8 mouse cellular contexts compared by ENCODE assay signal in the genomic region with DNA sequence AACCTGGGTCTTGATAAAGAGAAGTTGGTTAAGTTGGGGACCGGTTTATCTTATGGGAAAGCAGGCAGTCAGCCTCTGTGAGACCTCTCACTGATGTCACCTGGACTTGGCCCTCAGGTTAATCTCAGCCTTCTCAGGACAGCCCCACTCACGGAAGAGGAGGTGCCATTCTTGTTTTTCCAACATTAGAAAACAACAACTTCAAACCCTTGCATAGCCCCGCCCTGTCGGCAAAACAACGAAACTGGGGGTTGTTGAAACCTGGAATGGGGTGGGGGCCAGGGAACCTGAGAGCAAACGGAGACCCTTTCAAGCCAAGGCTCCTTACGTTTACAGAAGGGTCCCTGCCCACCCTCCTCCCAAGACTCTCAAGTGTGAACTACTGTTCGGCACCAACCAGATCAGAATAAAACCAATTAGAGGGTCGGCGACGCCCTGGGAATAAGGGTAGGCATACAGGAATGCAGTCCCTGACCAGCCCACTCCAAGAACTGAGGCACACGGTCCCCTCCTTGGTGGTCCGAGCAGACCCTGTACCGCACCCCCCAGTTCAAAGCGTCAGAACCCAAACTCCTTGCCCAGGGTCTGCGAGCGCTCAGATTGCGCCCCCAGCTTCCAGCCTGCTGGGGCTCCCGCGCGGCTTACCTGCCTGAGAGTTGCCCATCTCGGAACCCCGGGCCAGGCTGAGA. TPM values are rescaled to one million over a fixed set of nuclear protein-coding genes. Genes with fewer than 3 reads are reported as not detected.
DNase-seq lines count a peak whose midpoint lies in the region; ATAC-seq and TF ChIP-seq lines count a peak whose summit lies in the region.

No protein-coding gene starts in this region.

- DNase-seq in heart, adult 8-10 months (ENCODE audit: low spot score) = no peak
- DNase-seq in spleen, postnatal 14 days (ENCODE audit: low spot score in 2 of 2) = no peak
- no peak for DNase-seq in spleen, adult 12 weeks (ENCODE audit: low spot score)

- peak overlapping the region; percentile 99 for H3K4me2 ChIP-seq in heart, embryonic 16.5 days (ENCODE audit: low read depth, low read length)
- H3K4me2 ChIP-seq in kidney, embryonic 16.5 days (replicated peaks; ENCODE audit: low read depth, low read length) = peak overlapping the region; percentile 94
- peak overlapping the region; percentile 93 for H3K4me2 ChIP-seq in midbrain, embryonic 13.5 days (replicated peaks)

- 4% methylated on average over 23 of the region's 23 CpGs for WGBS in heart, embryonic 16.5 days
- WGBS in kidney, embryonic 16.5 days = 2% methylated on average over 23 of the region's 23 CpGs
- 2% methylated on average over 23 of the region's 23 CpGs for WGBS in midbrain, embryonic 13.5 days

- TF ChIP-seq CTCF in embryonic fibroblast, embryonic 13.5 days (IDR thresholded peaks at IDR 0.05; ENCODE audit: borderline replicate concordance, insufficient read depth, low read length) = no peak

- peaks cover 7% of the 10 kb centered on the region; the same call in 1 of the 2 replicates for H3K27me3 ChIP-seq in heart, embryonic 16.5 days (ENCODE audit: control insufficient read depth, insufficient read depth, low read length)
- H3K27me3 ChIP-seq in kidney, embryonic 16.5 days (ENCODE audit: insufficient read depth, low read length) = peaks cover 19% of the 10 kb centered on the region
- peaks cover 69% of the 10 kb centered on the region for H3K27me3 ChIP-seq in midbrain, embryonic 13.5 days

- TF ChIP-seq POLR2A in embryonic fibroblast, embryonic 13.5 days (IDR thresholded peaks at IDR 0.05; ENCODE audit: low read depth, low read length) = no peak

- H3K27ac ChIP-seq in heart, embryonic 16.5 days (ENCODE audit: low read length) = no peak overlapping the region
- H3K27ac ChIP-seq in embryonic fibroblast, embryonic 13.5 days (ENCODE audit: insufficient read depth, low read length) = no peak overlapping the region
- H3K27ac ChIP-seq in kidney, embryonic 16.5 days (ENCODE audit: low read length) = peak overlapping the region; percentile 94
- H3K27ac ChIP-seq in midbrain, embryonic 13.5 days = no peak overlapping the region

- H3K36me3 ChIP-seq in heart, embryonic 16.5 days (ENCODE audit: control insufficient read depth, insufficient read depth) = no peaks in the 10 kb centered on the region
- no peaks in the 10 kb centered on the region for H3K36me3 ChIP-seq in kidney, embryonic 16.5 days (ENCODE audit: insufficient read depth, low read length)
- H3K36me3 ChIP-seq in midbrain, embryonic 13.5 days = no peaks in the 10 kb centered on the region

- H3K4me3 ChIP-seq in heart, embryonic 16.5 days (ENCODE audit: low read length) = peak overlapping the region; percentile 76
- peak overlapping the region; percentile 73 for H3K4me3 ChIP-seq in embryonic fibroblast, embryonic 13.5 days (ENCODE audit: insufficient read depth, low read length)
- H3K4me3 ChIP-seq in kidney, embryonic 16.5 days (ENCODE audit: low read length) = peak overlapping the region; percentile 69
- peak overlapping the region; percentile 62 for H3K4me3 ChIP-seq in midbrain, embryonic 13.5 days (replicated peaks)

- no peaks in the 10 kb centered on the region for H3K9me3 ChIP-seq in heart, embryonic 16.5 days (replicated peaks; ENCODE audit: control insufficient read depth, low read length)
- H3K9me3 ChIP-seq in kidney, embryonic 16.5 days (ENCODE audit: low read length) = no peaks in the 10 kb centered on the region
- no peaks in the 10 kb centered on the region for H3K9me3 ChIP-seq in midbrain, embryonic 13.5 days

- peak; percentile 3; the same call in 1 of the 2 replicates for ATAC-seq in heart, embryonic 16.5 days (replicated peaks; ENCODE audit: extremely low read depth, insufficient read depth, low FRiP score)
- peak; percentile 25; the same call in 1 of the 2 replicates for ATAC-seq in kidney, embryonic 16.5 days (ENCODE audit: low FRiP score, low TSS enrichment)
- ATAC-seq in midbrain, embryonic 13.5 days = peak; percentile 59; the same call in 1 of the 2 replicates
- no peak for ATAC-seq in megakaryocyte-erythroid progenitor cell, adult 5-6 weeks (replicated peaks; ENCODE audit: low FRiP score, low TSS enrichment, poor library complexity, severe bottlenecking)

- H3K9ac ChIP-seq in heart, embryonic 16.5 days (ENCODE audit: low read length) = peak overlapping the region; percentile 74
- peak overlapping the region; percentile 71 for H3K9ac ChIP-seq in kidney, embryonic 16.5 days (replicated peaks; ENCODE audit: low read length)
- peak overlapping the region; percentile 62; the same call in 1 of the 2 replicates for H3K9ac ChIP-seq in midbrain, embryonic 13.5 days (replicated peaks)

- H3K4me1 ChIP-seq in heart, embryonic 16.5 days (ENCODE audit: control insufficient read depth, insufficient read depth, low read length) = peaks cover 5% of the 10 kb centered on the region
- H3K4me1 ChIP-seq in embryonic fibroblast, embryonic 13.5 days (ENCODE audit: control insufficient read depth, insufficient read depth, low read length) = no peaks in the 10 kb centered on the region
- H3K4me1 ChIP-seq in kidney, embryonic 16.5 days (ENCODE audit: insufficient read depth, low read length) = peaks cover 15% of the 10 kb centered on the region
- peaks cover 18% of the 10 kb centered on the region for H3K4me1 ChIP-seq in midbrain, embryonic 13.5 days (replicated peaks)

RNA-seq across cellular contexts. Expression of a gene that starts 0.5 kb away (rescaled TPM):
- polyA plus RNA-seq in heart, embryonic 16.5 days (2015; fragmentation: Nextera tagmentation; extraction: Ambion mirVana) = 3.9 and 5.4 TPM in 2 replicates
- total RNA-seq in heart, adult 8-10 months (2022) = 1 to 10 TPM; 6.9 to 8.5 (median 7.9) TPM
- polyA plus RNA-seq in embryonic fibroblast, embryonic 13.5 days (2011; ENCODE audit: insufficient read length, low read depth, missing spikeins) = 0.13 and 0.70 TPM in 2 replicates
- polyA plus RNA-seq in kidney, embryonic 16.5 days (2015; fragmentation: Nextera tagmentation; extraction: Ambion mirVana) = 11.5 and 12.8 TPM in 2 replicates
- 0.13 and 0.19 TPM in 2 replicates for polyA plus RNA-seq in midbrain, embryonic 13.5 days (2015; fragmentation: Nextera tagmentation; extraction: Ambion mirVana)
- total RNA-seq in megakaryocyte-erythroid progenitor cell, adult 5-6 weeks (2014; fragmentation: Nextera tagmentation) = 1.9 and 3.2 TPM in 2 replicates
- total RNA-seq in megakaryocyte-erythroid progenitor cell, adult 5-6 weeks (2017) = 0.09 and 1.2 TPM in 2 replicates

RNA-seq across cellular contexts. Expression of a gene that starts 23.1 kb away (rescaled TPM):
- 125 and 150 TPM in 2 replicates for polyA plus RNA-seq in heart, embryonic 16.5 days (2015; fragmentation: Nextera tagmentation; extraction: Ambion mirVana)
- 10 to 100 TPM; 35.0 to 47.9 (median 39.4) TPM for total RNA-seq in heart, adult 8-10 months (2022)
- 146 and 152 TPM in 2 replicates for polyA plus RNA-seq in embryonic fibroblast, embryonic 13.5 days (2011; ENCODE audit: insufficient read length, low read depth, missing spikeins)
- polyA plus RNA-seq in kidney, embryonic 16.5 days (2015; fragmentation: Nextera tagmentation; extraction: Ambion mirVana) = 200 and 203 TPM in 2 replicates
- polyA plus RNA-seq in midbrain, embryonic 13.5 days (2015; fragmentation: Nextera tagmentation; extraction: Ambion mirVana) = 139 TPM in 2 replicates
- 419 and 446 TPM in 2 replicates for total RNA-seq in megakaryocyte-erythroid progenitor cell, adult 5-6 weeks (2014; fragmentation: Nextera tagmentation)
- 426 and 489 TPM in 2 replicates for total RNA-seq in megakaryocyte-erythroid progenitor cell, adult 5-6 weeks (2017)

RNA-seq across cellular contexts. Expression of a gene that starts 37.6 kb away (rescaled TPM):
- 316 and 332 TPM in 2 replicates for polyA plus RNA-seq in heart, embryonic 16.5 days (2015; fragmentation: Nextera tagmentation; extraction: Ambion mirVana)
- 100 to 1,000 TPM; 142 to 284 (median 234) TPM for total RNA-seq in heart, adult 8-10 months (2022)
- polyA plus RNA-seq in embryonic fibroblast, embryonic 13.5 days (2011; ENCODE audit: insufficient read length, low read depth, missing spikeins) = 1,073 and 1,205 TPM in 2 replicates
- polyA plus RNA-seq in kidney, embryonic 16.5 days (2015; fragmentation: Nextera tagmentation; extraction: Ambion mirVana) = 628 and 640 TPM in 2 replicates
- polyA plus RNA-seq in midbrain, embryonic 13.5 days (2015; fragmentation: Nextera tagmentation; extraction: Ambion mirVana) = 461 and 477 TPM in 2 replicates
- total RNA-seq in megakaryocyte-erythroid progenitor cell, adult 5-6 weeks (2014; fragmentation: Nextera tagmentation) = 3,309 and 3,313 TPM in 2 replicates
- 1,110 and 1,543 TPM in 2 replicates for total RNA-seq in megakaryocyte-erythroid progenitor cell, adult 5-6 weeks (2017)

RNA-seq across cellular contexts. Expression of a gene that starts 39.8 kb away (rescaled TPM):
- 1,776 and 2,205 TPM in 2 replicates for polyA plus RNA-seq in heart, embryonic 16.5 days (2015; fragmentation: Nextera tagmentation; extraction: Ambion mirVana)
- 1,000 to 10,000 TPM; 1,313 to 1,574 (median 1,476) TPM for total RNA-seq in heart, adult 8-10 months (2022)
- polyA plus RNA-seq in embryonic fibroblast, embryonic 13.5 days (2011; ENCODE audit: insufficient read length, low read depth, missing spikeins) = 2,862 and 3,188 TPM in 2 replicates
- polyA plus RNA-seq in kidney, embryonic 16.5 days (2015; fragmentation: Nextera tagmentation; extraction: Ambion mirVana) = 3,659 and 3,733 TPM in 2 replicates
- 2,545 and 2,595 TPM in 2 replicates for polyA plus RNA-seq in midbrain, embryonic 13.5 days (2015; fragmentation: Nextera tagmentation; extraction: Ambion mirVana)
- total RNA-seq in megakaryocyte-erythroid progenitor cell, adult 5-6 weeks (2014; fragmentation: Nextera tagmentation) = 7,210 and 7,602 TPM in 2 replicates
- total RNA-seq in megakaryocyte-erythroid progenitor cell, adult 5-6 weeks (2017) = 3,211 and 3,934 TPM in 2 replicates

RNA-seq across cellular contexts. Expression of a gene that starts 41.3 kb away (rescaled TPM):
- polyA plus RNA-seq in heart, embryonic 16.5 days (2015; fragmentation: Nextera tagmentation; extraction: Ambion mirVana) = 8.4 and 9.5 TPM in 2 replicates
- 1 to 10 TPM; 5.7 to 9.9 (median 6.8) TPM for total RNA-seq in heart, adult 8-10 months (2022)
- 4.7 and 6.0 TPM in 2 replicates for polyA plus RNA-seq in embryonic fibroblast, embryonic 13.5 days (2011; ENCODE audit: insufficient read length, low read depth, missing spikeins)
- 16.2 and 16.6 TPM in 2 replicates for polyA plus RNA-seq in kidney, embryonic 16.5 days (2015; fragmentation: Nextera tagmentation; extraction: Ambion mirVana)
- 23.3 and 24.2 TPM in 2 replicates for polyA plus RNA-seq in midbrain, embryonic 13.5 days (2015; fragmentation: Nextera tagmentation; extraction: Ambion mirVana)
- 5.6 and 6.7 TPM in 2 replicates for total RNA-seq in megakaryocyte-erythroid progenitor cell, adult 5-6 weeks (2014; fragmentation: Nextera tagmentation)
- 8.3 and 10.2 TPM in 2 replicates for total RNA-seq in megakaryocyte-erythroid progenitor cell, adult 5-6 weeks (2017)
